Mouse (Mus musculus) embryo, embryonic 10 days (tissue): ENCODE results near the gene Ephb6.

Experiments
- DNase-seq: peaks from one replicate; pipeline ENCODE4 v3.0.0-alpha.2; 2015; ENCODE audit warnings: low spot score

Ephb6 gene

GRCm38 (mm10) chr6:41628180-41628579 lies 22.9 kb downstream of the Ephb6 start:
- DNase-seq: no peak

GRCm38 (mm10) chr6:41630791-41631190 lies 25.5 kb downstream of the Ephb6 start:
- DNase-seq: no peak

GRCm38 (mm10) chr6:41631549-41631948 lies 26.3 kb downstream of the Ephb6 start:
- no peak for DNase-seq

GRCm38 (mm10) chr6:41635211-41635610 lies 29.9 kb downstream of the Ephb6 start:
- no peak for DNase-seq

- no peak for DNase-seq
These were observed 30.9 kb downstream of the Ephb6 start, which contains the start of gene Trpv6 for GRCm38 (mm10) chr6:41636178-41636577. Gene Trpv6, minus strand, starts transcription at chr6:41636405.

GRCm38 (mm10) chr6:41637393-41637792 lies 32.1 kb downstream of the Ephb6 start:
- DNase-seq: no peak

- DNase-seq: no peak
These were observed 32.7 kb downstream of the Ephb6 start for GRCm38 (mm10) chr6:41637927-41638506.

- no peak for DNase-seq
These were observed 35.2 kb downstream of the Ephb6 start for GRCm38 (mm10) chr6:41640449-41640848.

- no peak for DNase-seq
These were observed 36.0 kb downstream of the Ephb6 start for GRCm38 (mm10) chr6:41641173-41641866.

GRCm38 (mm10) chr6:41642765-41643164 lies 37.5 kb downstream of the Ephb6 start:
- no peak for DNase-seq

GRCm38 (mm10) chr6:41643227-41643626 lies 37.9 kb downstream of the Ephb6 start:
- no peak for DNase-seq

- DNase-seq: no peak
These were observed 40.9 kb downstream of the Ephb6 start for GRCm38 (mm10) chr6:41646220-41646619.

GRCm38 (mm10) chr6:41646672-41647071 lies 41.4 kb downstream of the Ephb6 start:
- no peak for DNase-seq

GRCm38 (mm10) chr6:41653173-41653572 lies 47.9 kb downstream of the Ephb6 start:
- no peak for DNase-seq

GRCm38 (mm10) chr6:41654648-41655047 lies 49.4 kb downstream of the Ephb6 start:
- DNase-seq: no peak

- no peak for DNase-seq
These were observed 53.2 kb downstream of the Ephb6 start for GRCm38 (mm10) chr6:41658487-41658886.

GRCm38 (mm10) chr6:41662320-41662719 lies 57.0 kb downstream of the Ephb6 start:
- peak; percentile 29 for DNase-seq
